Mouse (Mus musculus) CD8-positive naive resting alpha-beta T cell, adult 57 days (primary cell): ENCODE data around the gene Kyat1. TPM values are rescaled to one million over a fixed set of nuclear protein-coding genes. Genes with fewer than 3 reads are reported as not detected.

ENCODE experiments used
- total RNA-seq: library from RNA; stranded (reverse); gene quantifications from one replicate; pipeline ENCODE4 v1.2.4, GENCODE M21; 2023

Kyat1 gene
- 11.6 TPM for total RNA-seq

DNA sequence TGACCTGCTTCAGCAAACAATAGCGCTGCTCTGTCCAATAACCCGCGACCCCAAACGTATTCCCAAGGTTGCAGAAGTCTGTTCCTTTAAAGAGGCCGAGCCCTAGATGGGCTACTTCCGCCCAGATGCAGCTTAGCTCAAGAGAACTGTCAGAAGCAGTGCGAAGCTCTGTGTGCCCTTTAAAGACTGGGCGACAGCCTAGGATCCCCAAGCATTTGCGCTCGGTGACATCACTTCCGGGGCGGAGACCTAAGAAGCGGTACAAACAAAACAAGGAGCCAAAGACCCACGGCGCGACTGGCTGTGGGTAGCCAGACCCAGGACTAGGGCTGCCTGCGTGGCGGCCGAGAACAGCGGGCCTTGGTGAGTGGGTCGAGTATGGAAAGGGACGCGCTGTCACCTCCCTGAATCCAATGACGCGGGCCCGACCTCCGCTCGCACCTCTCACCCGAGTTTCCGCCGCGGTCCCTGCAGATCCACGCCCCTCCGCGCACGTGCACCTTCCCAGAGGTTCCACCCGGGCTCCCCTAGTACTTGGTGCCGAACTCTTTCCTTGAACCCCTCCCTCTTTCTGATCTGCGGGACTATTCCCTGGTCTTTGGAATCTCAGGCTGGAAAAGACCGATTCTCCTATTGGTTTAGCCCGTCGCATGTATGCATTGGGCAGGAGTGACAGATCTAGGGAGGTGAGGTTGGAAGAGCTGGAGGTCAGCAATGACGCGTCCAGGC is at the start of gene Kyat1:
Kyat1 (minus strand) TSS at position 219 of the 729 bp plus-strand sequence.

DNA sequence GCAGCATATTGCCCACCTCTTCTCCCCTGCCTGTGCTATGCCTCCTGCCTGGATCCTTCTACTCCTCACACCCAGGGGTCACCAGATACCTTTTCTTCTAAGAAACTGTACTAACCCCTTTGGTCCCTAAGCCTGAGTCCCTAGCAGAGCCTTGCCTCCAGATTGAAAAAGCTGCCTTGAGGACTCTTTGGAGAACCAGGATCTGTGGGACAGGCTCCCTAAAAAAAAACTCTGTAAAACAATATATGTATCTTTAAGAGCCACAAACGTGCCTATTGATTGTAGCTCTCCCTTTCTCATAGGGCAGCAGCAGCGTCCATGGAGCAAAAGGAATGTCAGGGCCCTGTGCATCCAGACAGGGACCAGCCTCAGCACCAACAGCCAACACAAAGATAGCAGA is 34.6 kb upstream of the Kyat1 start, which contains the start of gene Gm28035:
Gm28035 (plus strand) TSS at position 301 of the 400 bp plus-strand sequence.

DNA sequence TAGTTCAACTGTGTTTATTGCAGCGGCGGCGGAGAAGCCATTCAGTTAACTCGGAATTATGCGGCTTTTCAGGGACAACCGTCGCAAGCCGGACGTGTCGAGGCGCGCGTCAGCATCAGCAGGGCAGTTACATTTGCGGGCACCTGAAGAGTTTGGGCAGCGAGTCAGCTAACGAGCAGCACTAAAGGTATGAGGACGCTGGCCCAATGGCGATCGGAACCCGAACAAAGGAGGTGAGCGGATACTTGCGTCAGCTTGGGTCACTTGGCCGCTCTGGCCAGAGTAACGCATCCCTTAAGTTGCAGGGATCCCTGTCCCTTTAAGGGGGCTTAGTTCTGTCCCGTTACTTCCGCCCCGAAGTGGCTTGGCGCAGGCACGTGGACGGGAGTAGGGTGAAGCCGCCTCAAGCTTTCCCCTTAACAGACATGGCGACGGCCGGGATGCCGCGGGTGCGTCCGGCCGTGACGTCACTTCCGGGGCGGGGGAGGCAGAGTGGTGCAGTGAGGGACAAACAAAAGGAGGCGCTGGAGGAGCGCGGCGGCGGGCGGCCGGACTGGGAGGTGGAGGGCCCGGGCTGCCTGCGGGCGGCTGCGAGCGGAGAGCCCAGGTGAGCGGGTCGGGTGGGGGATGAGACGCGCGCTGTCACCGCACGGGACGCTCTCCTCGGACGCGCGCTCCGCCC is 31.7 kb upstream of the Kyat1 start, which contains the start of gene Lrrc8a:
Lrrc8a (plus strand) TSS at position 517 of the 682 bp plus-strand sequence.

DNA sequence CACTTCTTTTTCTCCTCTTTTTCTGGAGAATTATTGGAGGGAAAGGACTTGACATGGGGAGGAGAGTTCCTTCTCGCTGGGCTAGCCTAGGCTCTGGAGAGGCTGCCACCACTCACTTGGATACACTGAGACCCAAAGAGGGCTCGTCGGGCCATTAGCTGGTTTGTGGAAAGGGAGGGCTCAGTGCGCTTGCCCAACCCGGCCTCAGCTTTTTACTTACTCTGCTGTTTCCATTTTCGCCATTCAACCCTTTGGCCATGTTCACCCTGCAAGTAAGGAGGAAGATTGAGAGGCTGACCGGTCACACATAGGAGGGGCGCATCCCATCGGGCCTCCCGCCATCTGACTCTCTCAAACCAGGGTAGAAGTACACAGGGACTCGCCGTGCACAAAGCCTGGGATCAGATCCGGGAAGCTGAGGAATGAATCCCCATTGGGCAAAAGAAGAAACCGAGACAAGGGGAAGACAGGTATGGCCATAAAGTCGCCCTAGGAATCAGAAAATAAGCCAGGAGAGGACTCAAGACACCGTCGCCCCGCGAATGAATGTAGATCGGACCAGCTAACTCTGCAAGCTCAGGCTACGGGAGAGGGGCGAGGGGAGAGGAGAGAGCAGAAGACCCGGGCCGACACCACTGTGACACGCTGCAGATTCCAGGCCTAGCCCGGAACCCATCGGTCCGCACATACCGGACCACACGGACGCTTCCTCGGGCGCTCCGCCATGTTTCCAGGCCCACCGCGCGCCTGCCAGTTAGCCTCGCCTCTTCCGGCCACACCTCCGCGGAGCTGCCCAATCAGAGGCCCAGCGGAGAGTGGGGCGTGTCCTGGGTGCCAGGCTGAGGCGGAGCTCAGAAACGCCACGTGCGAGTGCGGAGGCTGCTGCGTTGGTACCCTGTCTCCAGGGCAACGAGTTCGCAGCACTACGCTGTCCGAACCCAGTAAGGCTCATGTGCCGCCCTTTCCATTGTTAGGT is 27.7 kb downstream of the Kyat1 start, which contains the start of gene Spout1:
Spout1 (minus strand) TSS at position 760 of the 976 bp plus-strand sequence.

DNA sequence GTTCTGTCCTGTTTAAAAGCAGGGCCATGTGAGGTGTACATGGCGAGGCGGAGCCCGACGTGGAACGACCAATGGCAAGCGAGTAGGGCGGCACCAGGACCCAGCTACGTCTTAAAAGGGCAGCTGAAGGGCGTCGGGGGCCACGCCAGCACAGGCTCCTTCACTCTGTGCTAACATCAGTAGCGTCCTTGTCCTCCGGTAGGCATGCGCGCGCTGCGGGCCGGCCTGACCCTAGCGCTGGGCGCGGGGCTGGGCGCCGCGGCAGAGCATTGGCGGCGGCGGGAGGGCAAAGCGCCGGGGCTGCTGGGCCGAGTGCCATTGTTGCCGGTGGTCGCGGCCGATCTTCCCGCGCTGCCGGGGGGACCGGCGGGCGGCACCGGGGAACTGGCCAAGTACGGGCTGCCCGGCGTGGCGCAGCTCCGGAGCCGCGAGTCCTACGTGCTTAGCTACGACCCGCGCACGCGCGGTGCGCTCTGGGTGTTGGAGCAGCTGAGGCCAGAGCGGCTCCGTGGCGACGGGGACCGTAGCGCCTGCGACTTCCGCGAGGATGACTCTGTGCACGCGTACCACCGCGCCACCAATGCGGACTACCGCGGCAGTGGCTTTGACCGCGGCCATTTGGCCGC is 34.2 kb downstream of the Kyat1 start, which contains the start of gene Endog:
Endog (plus strand) TSS at position 123 of the 626 bp plus-strand sequence.

Other genes starting within 250 kb of the Kyat1 start
- 284 TPM for gene Sptan1, start 240.3 kb downstream of the Kyat1 start, total RNA-seq
- 2.9 TPM for gene Wdr34, start 157.0 kb downstream of the Kyat1 start, total RNA-seq
- gene Set, start 148.5 kb downstream of the Kyat1 start, total RNA-seq = 256 TPM
- 0.86 TPM for gene Pkn3, start 128.2 kb downstream of the Kyat1 start, total RNA-seq
- 13.0 TPM for gene Zdhhc12, start 112.2 kb downstream of the Kyat1 start, total RNA-seq
- gene Zer1, start 81.3 kb downstream of the Kyat1 start, total RNA-seq = 71.3 TPM
- gene Tbc1d13, start 72.1 kb downstream of the Kyat1 start, total RNA-seq = 31.9 TPM
- gene Endog, start 34.4 kb downstream of the Kyat1 start, total RNA-seq = 16.4 TPM
- 26.0 TPM for gene Spout1, start 27.4 kb downstream of the Kyat1 start, total RNA-seq
- 72.8 TPM for gene Lrrc8a, start 31.9 kb upstream of the Kyat1 start, total RNA-seq
- 9.3 TPM for gene Gm28035, start 34.7 kb upstream of the Kyat1 start, total RNA-seq
- gene Phyhd1, start 60.4 kb upstream of the Kyat1 start, total RNA-seq = 22.4 TPM
- not detected for gene Gm28038, start 75.2 kb upstream of the Kyat1 start, total RNA-seq
- gene Dolk, start 80.5 kb upstream of the Kyat1 start, total RNA-seq = 8.6 TPM
- 51.3 TPM for gene Nup188, start 80.5 kb upstream of the Kyat1 start, total RNA-seq
- 86.7 TPM for gene Sh3glb2, start 153.5 kb upstream of the Kyat1 start, total RNA-seq
- gene Miga2, start 158.4 kb upstream of the Kyat1 start, total RNA-seq = 17.2 TPM
- gene Dolpp1, start 186.4 kb upstream of the Kyat1 start, total RNA-seq = 18.5 TPM
- gene Crat, start 210.0 kb upstream of the Kyat1 start, total RNA-seq = 16.5 TPM
- 89.8 TPM for gene Ptpa, start 210.2 kb upstream of the Kyat1 start, total RNA-seq